Mouse (Mus musculus) neural tube, embryonic 11.5 days (tissue): ENCODE measurements at regions not wholly inside any gene's neighbourhood (a gene's known extent, or its start where the extent isn't known, plus 50 kb on each side); places are given as distances from the start of the nearest gene placed in this dataset.
A peak's percentile ranks its signal among the peaks of the same experiment; 100 is the strongest.

Experiments
- ATAC-seq: fragments of 200-750 bp; cut with Nextera tagmentation; 2 replicates; pipeline ENCODE4 v1.8.0; 2017; ENCODE audit warnings: moderate number of reproducible peaks, mild to moderate bottlenecking, moderate TSS enrichment, moderate library complexity; ENCODE audit not compliant: insufficient read depth, low FRiP score, low TSS enrichment
- DNase-seq: peaks from one replicate; pipeline ENCODE4 v3.0.0-alpha.2; 2015; ENCODE audit warnings: low spot score
- H3K27ac ChIP-seq: fragments of 300-500 bp; sonication (generic); 2 replicates; pipeline ENCODE4 v1.5.1; 2014; ENCODE audit warnings: low read depth, mild to moderate bottlenecking, low read length
- H3K27me3 ChIP-seq: fragments of 300-500 bp; sonication (generic); 2 replicates; pipeline ENCODE4 v1.6.1; 2014; ENCODE audit warnings: mild to moderate bottlenecking, low read length, mixed read lengths; ENCODE audit not compliant: control insufficient read depth, insufficient read depth
- H3K36me3 ChIP-seq: fragments of 300-500 bp; sonication (generic); 2 replicates; pipeline ENCODE4 v1.6.1; 2014; ENCODE audit warnings: mild to moderate bottlenecking, low read length, moderate library complexity, mixed read lengths; ENCODE audit not compliant: control insufficient read depth, insufficient read depth
- H3K4me1 ChIP-seq: fragments of 300-500 bp; sonication (generic); 2 replicates; pipeline ENCODE4 v1.6.1; 2014; ENCODE audit warnings: low read length, mixed read lengths; ENCODE audit not compliant: control insufficient read depth, insufficient read depth
- H3K4me2 ChIP-seq: fragments of 300-500 bp; sonication (generic); 2 replicates; pipeline ENCODE4 v1.6.1; 2014; ENCODE audit warnings: low read depth, mild to moderate bottlenecking, moderate library complexity
- H3K4me3 ChIP-seq: fragments of 300-500 bp; sonication (generic); 2 replicates; pipeline ENCODE4 v1.5.1; 2014; ENCODE audit warnings: low read depth, low read length
- H3K9ac ChIP-seq: fragments of 300-500 bp; sonication (generic); 2 replicates; pipeline ENCODE4 v1.6.1; 2014; ENCODE audit warnings: mild to moderate bottlenecking, low read length
- H3K9me3 ChIP-seq: fragments of 300-500 bp; sonication (generic); 2 replicates; pipeline ENCODE4 v1.6.1; 2016; ENCODE audit warnings: low read length; ENCODE audit not compliant: control insufficient read depth
- WGBS: fragments of 180-500 bp; shearing (Covaris S2); extraction: QIAGEN DNeasy Blood & Tissue Kit; methylation state at CpG from one replicate; pipeline ENCODE4 v1.1.7; 2014; 5-methylcytosine and 5-hydroxymethylcytosine counted together

- ATAC-seq: 0 out of 2 replicates have a peak, but pooled peaks have one; percentile 55
Measured at GRCm38 (mm10) chr1:193673236-193673830, 303.2 kb upstream of the Camk1g start.

GRCm38 (mm10) chr1:193672681-193673080 is 302.6 kb upstream of the Camk1g start:
- 75% methylated on average over 3 of the region's 3 CpGs for WGBS
- ATAC-seq (no peak), DNase-seq (no peak)
- H3K36me3 ChIP-seq: no peaks in the 10 kb centered on the region
- H3K27ac ChIP-seq: no peak overlapping the region
- no peak overlapping the region for H3K4me3 ChIP-seq
- H3K4me1 ChIP-seq: no peaks in the 10 kb centered on the region
- no peaks in the 10 kb centered on the region for H3K9me3 ChIP-seq
- no peak overlapping the region for H3K4me2 ChIP-seq
- H3K9ac ChIP-seq: no peak overlapping the region
- no peaks in the 10 kb centered on the region for H3K27me3 ChIP-seq

More at GRCm38 (mm10) chr1:193673236-193673830, 303.2 kb upstream of the Camk1g start:
- 42% methylated on average over 3 of the region's 3 CpGs for WGBS
- Histone ChIP-seq H3K4me2 (no peak overlapping the region), H3K4me3 (no peak overlapping the region), H3K9ac (no peak overlapping the region), H3K27me3 (no peaks in the 10 kb centered on the region), H3K4me1 (no peaks in the 10 kb centered on the region), H3K27ac (no peak overlapping the region), H3K36me3 (no peaks in the 10 kb centered on the region), H3K9me3 (no peaks in the 10 kb centered on the region)
- DNase-seq: no peak

GRCm38 (mm10) chr1:193671816-193672254 is 301.7 kb upstream of the Camk1g start:
- Histone ChIP-seq H3K27me3 (no peaks in the 10 kb centered on the region), H3K36me3 (no peaks in the 10 kb centered on the region), H3K4me2 (no peak overlapping the region), H3K4me1 (no peaks in the 10 kb centered on the region), H3K27ac (no peak overlapping the region), H3K9me3 (no peaks in the 10 kb centered on the region), H3K4me3 (no peak overlapping the region), H3K9ac (no peak overlapping the region)
- ATAC-seq (no peak), DNase-seq (no peak)
- WGBS: 70% methylated on average over 3 of the region's 3 CpGs

DNA sequence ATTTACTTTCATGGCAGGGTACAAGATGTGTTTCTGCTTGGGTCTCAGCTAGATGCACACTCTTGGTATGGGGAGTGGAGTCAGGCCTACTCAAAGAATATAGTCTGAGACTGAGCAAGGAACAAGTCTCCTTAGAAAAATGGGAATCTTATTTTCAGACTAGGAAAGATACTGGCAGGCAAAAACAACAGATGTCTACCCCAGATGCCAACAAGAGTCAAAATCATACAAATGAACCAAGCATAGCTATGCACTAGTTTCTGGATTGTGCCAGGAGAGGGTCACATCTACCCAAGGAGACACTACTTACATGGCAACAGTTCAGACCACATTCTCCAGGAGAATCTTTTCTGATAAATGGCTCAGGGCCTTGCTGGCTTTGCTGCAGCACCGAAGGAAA is 300.9 kb upstream of the Camk1g start:
- Histone ChIP-seq H3K36me3 (no peaks in the 10 kb centered on the region), H3K27ac (no peak overlapping the region), H3K4me3 (no peak overlapping the region), H3K9ac (no peak overlapping the region), H3K4me1 (peaks cover under 1% of the 10 kb centered on the region; the same call in 1 of the 2 replicates), H3K4me2 (no peak overlapping the region), H3K9me3 (no peaks in the 10 kb centered on the region), H3K27me3 (no peaks in the 10 kb centered on the region)
- no peak for ATAC-seq
- 100% methylated on average over 1 of the region's 1 CpGs for WGBS
- no peak for DNase-seq

DNA sequence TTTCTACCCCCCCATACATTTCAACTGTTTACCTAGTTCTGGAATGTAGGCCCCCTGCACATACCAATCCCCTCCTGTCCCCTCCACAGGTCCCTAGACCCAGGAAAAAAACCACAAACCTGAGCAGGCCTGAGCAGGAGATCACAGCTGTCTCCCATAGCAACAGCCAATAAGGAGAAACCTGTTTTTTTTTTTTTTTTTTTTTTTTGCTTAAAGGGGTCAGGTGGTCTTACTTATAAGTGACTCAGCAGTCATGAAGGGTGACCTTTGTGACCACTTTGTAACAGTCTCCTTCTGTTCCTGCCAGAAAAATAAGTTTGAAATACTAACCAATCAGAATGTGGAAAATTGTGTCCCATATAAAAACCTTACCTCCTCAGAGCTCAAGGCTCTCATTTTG is 299.9 kb upstream of the Camk1g start:
- no peak overlapping the region for H3K9ac ChIP-seq
- ATAC-seq: no peak
- H3K36me3 ChIP-seq: no peaks in the 10 kb centered on the region
- no peaks in the 10 kb centered on the region for H3K9me3 ChIP-seq
- H3K4me1 ChIP-seq: peaks cover 9% of the 10 kb centered on the region
- H3K4me3 ChIP-seq: no peak overlapping the region
- H3K27me3 ChIP-seq: no peaks in the 10 kb centered on the region
- H3K4me2 ChIP-seq: no peak overlapping the region
- no peak for DNase-seq
- no peak overlapping the region for H3K27ac ChIP-seq

- H3K27me3 ChIP-seq: no peaks in the 10 kb centered on the region
- H3K9me3 ChIP-seq: no peaks in the 10 kb centered on the region
- H3K4me2 ChIP-seq: no peak overlapping the region
- ATAC-seq (no peak), DNase-seq (no peak)
- H3K36me3 ChIP-seq: no peaks in the 10 kb centered on the region
- no peak overlapping the region for H3K4me3 ChIP-seq
- H3K4me1 ChIP-seq: peaks cover 9% of the 10 kb centered on the region
- H3K27ac ChIP-seq: no peak overlapping the region
- H3K9ac ChIP-seq: no peak overlapping the region
Measured at GRCm38 (mm10) chr1:193668841-193669240, 298.7 kb upstream of the Camk1g start.

DNA sequence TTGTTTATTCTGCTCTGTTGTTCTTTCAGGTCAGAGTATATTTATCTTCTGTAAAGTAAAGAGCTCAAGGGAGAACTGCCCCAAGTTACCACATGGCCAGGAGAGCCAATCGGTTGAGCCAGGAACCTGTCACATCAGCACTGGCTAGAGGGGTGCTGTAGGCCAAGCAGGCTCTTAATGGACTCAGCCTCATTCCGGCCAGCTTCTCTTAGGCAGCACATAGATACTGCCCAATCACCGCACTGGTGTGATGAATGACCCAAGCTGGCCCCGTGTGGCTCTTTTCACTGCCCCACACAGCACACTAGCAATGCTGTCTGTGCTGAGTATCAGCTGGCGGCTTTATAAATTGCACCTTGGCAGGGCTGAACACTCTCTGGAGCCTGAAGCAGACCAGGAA is 295.8 kb upstream of the Camk1g start:
- no peak overlapping the region for H3K4me2 ChIP-seq
- no peaks in the 10 kb centered on the region; the same call in 1 of the 2 replicates for H3K27me3 ChIP-seq
- 45% methylated on average over 5 of the region's 5 CpGs for WGBS
- H3K27ac ChIP-seq: no peak overlapping the region
- H3K36me3 ChIP-seq: no peaks in the 10 kb centered on the region
- H3K4me3 ChIP-seq: no peak overlapping the region
- H3K9me3 ChIP-seq: no peaks in the 10 kb centered on the region
- no peak overlapping the region for H3K9ac ChIP-seq
- DNase-seq: peak; percentile 33
- ATAC-seq: peak; percentile 60
- peaks cover 9% of the 10 kb centered on the region for H3K4me1 ChIP-seq

GRCm38 (mm10) chr1:193664569-193664968 is 294.5 kb upstream of the Camk1g start:
- WGBS: 84% methylated on average over 2 of the region's 2 CpGs
- no peak for ATAC-seq

DNA sequence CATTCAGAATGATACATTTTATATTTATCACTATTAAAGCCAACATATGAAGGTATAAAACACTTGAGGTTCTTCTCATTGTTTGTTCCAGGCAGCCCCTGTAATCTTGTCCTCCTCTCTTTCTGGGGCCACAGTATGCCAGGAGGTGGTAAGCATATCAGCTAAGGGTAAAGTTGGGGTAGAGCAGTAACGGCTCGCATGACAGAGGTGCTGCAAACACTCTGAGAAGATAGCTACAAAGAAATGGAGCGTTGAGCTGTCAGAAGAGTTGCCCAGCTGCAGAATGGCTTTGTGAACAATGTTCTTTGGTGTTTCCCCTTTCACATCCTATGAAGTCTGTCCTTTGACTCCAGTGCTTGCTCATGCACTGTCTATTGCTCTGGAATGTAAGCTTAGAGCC is 293.5 kb upstream of the Camk1g start:
- no peaks in the 10 kb centered on the region for H3K36me3 ChIP-seq
- no peak overlapping the region for H3K9ac ChIP-seq
- H3K4me2 ChIP-seq: no peak overlapping the region
- H3K27ac ChIP-seq: no peak overlapping the region
- ATAC-seq (no peak), DNase-seq (no peak)
- H3K9me3 ChIP-seq: no peaks in the 10 kb centered on the region
- WGBS: 92% methylated on average over 3 of the region's 3 CpGs
- H3K4me1 ChIP-seq: peaks cover 9% of the 10 kb centered on the region
- H3K27me3 ChIP-seq: no peaks in the 10 kb centered on the region; the same call in 1 of the 2 replicates
- H3K4me3 ChIP-seq: no peak overlapping the region

More at GRCm38 (mm10) chr1:193664569-193664968, 294.5 kb upstream of the Camk1g start:
- Histone ChIP-seq H3K9me3 (no peaks in the 10 kb centered on the region), H3K4me2 (no peak overlapping the region), H3K36me3 (no peaks in the 10 kb centered on the region), H3K27ac (no peak overlapping the region), H3K4me1 (peaks cover 9% of the 10 kb centered on the region), H3K9ac (no peak overlapping the region), H3K27me3 (no peaks in the 10 kb centered on the region; the same call in 1 of the 2 replicates), H3K4me3 (no peak overlapping the region)
- DNase-seq: no peak
